Mouse (Mus musculus): ENCODE measurements around the gene Clba1. TPM values are rescaled to one million over a fixed set of nuclear protein-coding genes. Genes with fewer than 3 reads are reported as not detected.

Gene Clba1
- polyA plus RNA-seq, 1 experiment from 2014 or later = 7.9 TPM

- H3K4me1 ChIP-seq (ENCODE audit: control insufficient read depth in 2 of 2, insufficient read depth in 2 of 2, low read length in 2 of 2) = peaks cover 24 to 44% of the 10 kb centered on the region in 2 experiments
- 6% methylated on average over 4 of the region's 4 CpGs for WGBS
- no peak overlapping the region for H3K4me3 ChIP-seq (ENCODE audit: control insufficient read depth in 1 of 2, insufficient read depth in 1 of 2, low read depth in 1 of 2, low read length in 2 of 2)
- peaks cover 19% of the 10 kb centered on the region for H3K27me3 ChIP-seq (ENCODE audit: control insufficient read depth, insufficient read depth, low read length)
- H3K9me3 ChIP-seq (ENCODE audit: control insufficient read depth, low read length) = no peaks in the 10 kb centered on the region
- no peak overlapping the region for H3K27ac ChIP-seq (replicated peaks in 1 of 2; ENCODE audit: control insufficient read depth in 1 of 2, insufficient read depth in 1 of 2, low read depth in 2 of 2, low read length in 2 of 2)
- no peak for ATAC-seq (ENCODE audit: insufficient number of reproducible peaks, insufficient read depth, low FRiP score, low read depth)
- no peak overlapping the region for H3K4me2 ChIP-seq (ENCODE audit: low read length)
- H3K36me3 ChIP-seq (ENCODE audit: control insufficient read depth, insufficient read depth, low read length) = no peaks in the 10 kb centered on the region
- H3K9ac ChIP-seq (ENCODE audit: low read length) = no peak overlapping the region
Observed at GRCm38 (mm10) chr12:112800476-112800875, 8.3 kb upstream of the Clba1 start.

GRCm38 (mm10) chr12:112801864-112802846 lies 6.6 kb upstream of the Clba1 start, which contains the start of gene Ahnak2:
Gene Ahnak2, minus strand, starts transcription at chr12:112802657.
- ATAC-seq (ENCODE audit: insufficient number of reproducible peaks, insufficient read depth, low FRiP score, low read depth) = peak; percentile 20; the same call in 1 of the 2 replicates
- Histone ChIP-seq H3K4me1 (ENCODE audit: control insufficient read depth in 2 of 2, insufficient read depth in 2 of 2, low read length in 2 of 2) (peaks cover 11 to 30% of the 10 kb centered on the region in 2 experiments), H3K9me3 (ENCODE audit: control insufficient read depth, low read length) (no peaks in the 10 kb centered on the region), H3K36me3 (ENCODE audit: control insufficient read depth, insufficient read depth, low read length) (no peaks in the 10 kb centered on the region), H3K4me2 (ENCODE audit: low read length) (peak within 1 kb of the TSS; percentile 100), H3K9ac (ENCODE audit: low read length) (peak within 1 kb of the TSS; percentile 66), H3K4me3 (ENCODE audit: control insufficient read depth in 1 of 2, insufficient read depth in 1 of 2, low read depth in 1 of 2, low read length in 2 of 2) (peak within 1 kb of the TSS; percentile 36 to 54), H3K27ac (replicated peaks in 1 of 2; ENCODE audit: control insufficient read depth in 1 of 2, insufficient read depth in 1 of 2, low read depth in 2 of 2, low read length in 2 of 2) (no peak within 1 kb of the TSS), H3K27me3 (ENCODE audit: control insufficient read depth, insufficient read depth, low read length) (peaks cover 19% of the 10 kb centered on the region)
- WGBS = 4% methylated on average over 61 of the region's 69 CpGs

DNA sequence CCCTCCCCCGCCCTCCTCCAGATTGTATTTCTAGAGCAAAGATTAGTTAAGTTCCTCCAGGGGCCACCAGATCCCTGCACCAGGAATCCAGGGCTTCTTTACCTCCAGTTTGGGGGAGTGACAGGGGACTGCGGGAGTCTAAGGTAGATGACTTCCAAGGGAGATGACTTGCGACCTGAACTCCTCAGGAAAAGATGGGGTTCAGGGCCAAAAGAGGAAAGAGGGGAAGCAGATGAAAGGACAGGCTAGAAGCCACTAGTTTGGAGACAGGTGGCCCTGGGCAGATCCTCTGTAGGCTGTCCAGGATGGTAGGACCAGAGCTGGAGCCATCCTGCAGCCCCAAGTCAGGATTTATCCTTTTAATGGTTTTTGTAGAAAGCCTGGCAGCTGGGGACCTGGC lies 5.8 kb upstream of the Clba1 start:
- Histone ChIP-seq H3K9ac (ENCODE audit: low read length) (no peak overlapping the region), H3K36me3 (ENCODE audit: control insufficient read depth, insufficient read depth, low read length) (no peaks in the 10 kb centered on the region), H3K27ac (replicated peaks in 1 of 2; ENCODE audit: control insufficient read depth in 1 of 2, insufficient read depth in 1 of 2, low read depth in 2 of 2, low read length in 2 of 2) (no peak overlapping the region), H3K4me3 (ENCODE audit: control insufficient read depth in 1 of 2, insufficient read depth in 1 of 2, low read depth in 1 of 2, low read length in 2 of 2) (no peak overlapping the region), H3K27me3 (ENCODE audit: control insufficient read depth, insufficient read depth, low read length) (peaks cover 19% of the 10 kb centered on the region), H3K4me2 (ENCODE audit: low read length) (no peak overlapping the region), H3K4me1 (ENCODE audit: control insufficient read depth in 2 of 2, insufficient read depth in 2 of 2, low read length in 2 of 2) (peaks cover 8 to 23% of the 10 kb centered on the region in 2 experiments), H3K9me3 (ENCODE audit: control insufficient read depth, low read length) (no peaks in the 10 kb centered on the region)
- WGBS = 29% methylated on average over 2 of the region's 3 CpGs
- no peak for ATAC-seq (ENCODE audit: insufficient number of reproducible peaks, insufficient read depth, low FRiP score, low read depth)

DNA sequence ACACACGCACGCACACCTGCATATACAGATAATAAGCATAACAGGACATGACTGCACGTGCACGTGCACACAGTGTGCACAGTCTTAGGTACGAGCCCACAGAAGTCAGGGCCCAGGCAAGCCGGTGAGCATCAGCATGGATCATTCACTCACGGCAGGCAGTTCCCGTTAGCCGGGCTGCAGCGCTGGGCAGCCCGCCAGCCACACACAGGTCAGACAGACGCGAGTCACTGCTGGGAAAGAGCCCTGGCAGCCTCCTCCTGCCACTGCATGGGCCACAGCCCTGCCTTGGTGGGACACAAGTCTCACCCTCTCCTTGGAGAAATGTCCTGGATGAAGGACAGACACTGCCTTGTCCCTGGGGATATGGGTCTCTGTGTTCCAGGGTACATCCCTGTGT lies 4.7 kb upstream of the Clba1 start:
- H3K4me1 ChIP-seq (ENCODE audit: control insufficient read depth in 2 of 2, insufficient read depth in 2 of 2, low read length in 2 of 2) = peaks cover 10 to 23% of the 10 kb centered on the region in 2 experiments
- H3K4me3 ChIP-seq (ENCODE audit: control insufficient read depth in 1 of 2, insufficient read depth in 1 of 2, low read depth in 1 of 2, low read length in 2 of 2) = no peak overlapping the region
- H3K9ac ChIP-seq (ENCODE audit: low read length) = no peak overlapping the region
- H3K27me3 ChIP-seq (ENCODE audit: control insufficient read depth, insufficient read depth, low read length) = peaks cover 19% of the 10 kb centered on the region
- H3K36me3 ChIP-seq (ENCODE audit: control insufficient read depth, insufficient read depth, low read length) = no peaks in the 10 kb centered on the region
- H3K9me3 ChIP-seq (ENCODE audit: control insufficient read depth, low read length) = no peaks in the 10 kb centered on the region
- ATAC-seq (ENCODE audit: insufficient number of reproducible peaks, insufficient read depth, low FRiP score, low read depth) = no peak
- 32% methylated on average over 13 of the region's 13 CpGs for WGBS
- no peak overlapping the region for H3K27ac ChIP-seq (replicated peaks in 1 of 2; ENCODE audit: control insufficient read depth in 1 of 2, insufficient read depth in 1 of 2, low read depth in 2 of 2, low read length in 2 of 2)
- H3K4me2 ChIP-seq (ENCODE audit: low read length) = no peak overlapping the region

DNA sequence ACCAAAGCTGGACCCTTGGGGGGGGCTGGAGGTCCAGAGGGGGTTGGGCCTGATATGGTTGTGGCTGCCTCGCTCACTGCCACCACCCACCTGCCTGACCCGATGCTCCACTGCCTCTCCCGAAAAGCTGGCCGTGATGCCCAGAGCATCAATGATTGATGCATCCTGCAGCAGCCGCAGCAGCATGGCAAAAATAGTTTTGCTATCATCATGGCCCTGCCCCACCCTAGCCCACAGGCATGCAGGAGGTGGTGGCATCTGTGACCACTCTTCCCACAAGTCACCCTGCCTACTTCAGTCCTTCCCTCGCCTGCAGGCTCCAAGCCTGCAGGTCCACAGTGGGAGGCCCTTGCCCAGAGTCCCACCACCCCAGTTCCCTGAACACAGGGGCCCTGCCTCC lies 2.7 kb upstream of the Clba1 start:
- no peak overlapping the region for H3K4me2 ChIP-seq (ENCODE audit: low read length)
- ATAC-seq (ENCODE audit: insufficient number of reproducible peaks, insufficient read depth, low FRiP score, low read depth) = no peak
- no peak overlapping the region for H3K9ac ChIP-seq (ENCODE audit: low read length)
- H3K27ac ChIP-seq (replicated peaks in 1 of 2; ENCODE audit: control insufficient read depth in 1 of 2, insufficient read depth in 1 of 2, low read depth in 2 of 2, low read length in 2 of 2) = no peak overlapping the region
- no peaks in the 10 kb centered on the region for H3K36me3 ChIP-seq (ENCODE audit: control insufficient read depth, insufficient read depth, low read length)
- peaks cover 24 to 41% of the 10 kb centered on the region in 2 experiments for H3K4me1 ChIP-seq (ENCODE audit: control insufficient read depth in 2 of 2, insufficient read depth in 2 of 2, low read length in 2 of 2)
- no peak overlapping the region for H3K4me3 ChIP-seq (ENCODE audit: control insufficient read depth in 1 of 2, insufficient read depth in 1 of 2, low read depth in 1 of 2, low read length in 2 of 2)
- no peaks in the 10 kb centered on the region for H3K9me3 ChIP-seq (ENCODE audit: control insufficient read depth, low read length)
- WGBS = 58% methylated on average over 6 of the region's 6 CpGs
- H3K27me3 ChIP-seq (ENCODE audit: control insufficient read depth, insufficient read depth, low read length) = peaks cover 17% of the 10 kb centered on the region

DNA sequence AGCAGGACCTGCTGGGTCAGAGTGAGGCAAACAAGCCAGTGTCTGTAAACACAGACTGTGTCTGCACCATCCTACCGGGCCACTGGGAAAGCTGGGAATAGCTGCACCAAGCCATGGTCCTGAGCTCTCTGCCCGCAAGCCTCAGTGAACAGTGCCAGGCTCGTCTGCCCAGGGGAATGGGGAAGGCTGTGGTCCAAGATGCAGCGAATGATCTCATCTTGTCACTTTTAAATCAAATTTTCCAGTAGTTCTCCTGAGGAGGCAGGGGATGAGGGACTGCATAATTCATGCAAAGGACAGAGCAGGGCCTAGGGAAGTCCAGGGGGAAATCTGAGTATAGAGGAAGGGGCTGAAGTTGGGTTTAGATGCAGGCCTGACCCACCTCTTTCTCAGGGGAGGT lies 941 bp upstream of the Clba1 start:
- Histone ChIP-seq H3K4me3 (ENCODE audit: control insufficient read depth in 1 of 2, insufficient read depth in 1 of 2, low read depth in 1 of 2, low read length in 2 of 2) (no peak overlapping the region), H3K9ac (ENCODE audit: low read length) (no peak overlapping the region), H3K9me3 (ENCODE audit: control insufficient read depth, low read length) (no peaks in the 10 kb centered on the region), H3K27ac (replicated peaks in 1 of 2; ENCODE audit: control insufficient read depth in 1 of 2, insufficient read depth in 1 of 2, low read depth in 2 of 2, low read length in 2 of 2) (no peak overlapping the region), H3K36me3 (ENCODE audit: control insufficient read depth, insufficient read depth, low read length) (0 out of 2 replicates have a peak, but pooled peaks cover 3% of the 10 kb centered on the region), H3K4me2 (ENCODE audit: low read length) (no peak overlapping the region), H3K27me3 (ENCODE audit: control insufficient read depth, insufficient read depth, low read length) (peaks cover 8% of the 10 kb centered on the region; the same call in 1 of the 2 replicates), H3K4me1 (ENCODE audit: control insufficient read depth in 2 of 2, insufficient read depth in 2 of 2, low read length in 2 of 2) (peaks cover 31 to 44% of the 10 kb centered on the region in 2 experiments)
- ATAC-seq (ENCODE audit: insufficient number of reproducible peaks, insufficient read depth, low FRiP score, low read depth) = no peak
- WGBS = 74% methylated on average over 4 of the region's 4 CpGs

DNA sequence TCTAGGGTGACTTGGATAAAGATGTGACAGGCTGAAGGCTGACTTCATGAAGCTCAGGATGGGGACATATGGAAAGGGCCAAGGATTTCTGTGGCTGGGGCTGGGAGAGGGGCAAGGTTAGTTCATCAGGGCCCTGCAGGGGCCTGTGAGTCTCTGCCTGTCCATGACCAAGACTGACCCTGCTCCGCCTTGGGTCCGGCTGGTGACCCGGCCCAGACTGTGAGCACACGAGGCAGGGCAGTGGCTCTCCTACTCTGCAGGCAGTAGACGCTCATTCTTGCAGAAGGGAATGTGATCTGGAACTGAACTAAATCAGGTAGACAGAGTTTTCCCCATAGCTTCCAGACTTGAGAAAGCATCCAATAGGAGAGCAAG lies 538 bp upstream of the Clba1 start:
- Histone ChIP-seq H3K9me3 (ENCODE audit: control insufficient read depth, low read length) (no peaks in the 10 kb centered on the region), H3K9ac (ENCODE audit: low read length) (peak overlapping the region; percentile 58; the same call in 1 of the 2 replicates), H3K27ac (replicated peaks in 1 of 2; ENCODE audit: control insufficient read depth in 1 of 2, insufficient read depth in 1 of 2, low read depth in 2 of 2, low read length in 2 of 2) (no peak overlapping the region), H3K4me3 (ENCODE audit: control insufficient read depth in 1 of 2, insufficient read depth in 1 of 2, low read depth in 1 of 2, low read length in 2 of 2) (peak overlapping the region; percentile 75 to 80; a peak in 3 of 4 replicates), H3K4me2 (ENCODE audit: low read length) (peak overlapping the region; percentile 98), H3K36me3 (ENCODE audit: control insufficient read depth, insufficient read depth, low read length) (0 out of 2 replicates have a peak, but pooled peaks cover 3% of the 10 kb centered on the region), H3K4me1 (ENCODE audit: control insufficient read depth in 2 of 2, insufficient read depth in 2 of 2, low read length in 2 of 2) (peaks cover 30 to 44% of the 10 kb centered on the region in 2 experiments), H3K27me3 (ENCODE audit: control insufficient read depth, insufficient read depth, low read length) (peaks cover 4% of the 10 kb centered on the region; the same call in 1 of the 2 replicates)
- ATAC-seq (ENCODE audit: insufficient number of reproducible peaks, insufficient read depth, low FRiP score, low read depth) = no peak
- 83% methylated on average over 5 of the region's 5 CpGs for WGBS

Measured in heart, embryonic 14.5 days (tissue).